Mouse (Mus musculus) embryonic facial prominence, embryonic 14.5 days (tissue): ENCODE measurements around the gene Alkbh3. TPM values are rescaled to one million over a fixed set of nuclear protein-coding genes. Genes with fewer than 3 reads are reported as not detected.
A peak's percentile ranks its signal among the peaks of the same experiment; 100 is the strongest.

Experiments used
- ATAC-seq: fragments of 200-750 bp; cut with Nextera tagmentation; 2 replicates; pipeline ENCODE4 v1.8.0; 2017; ENCODE audit warnings: low read depth, moderate number of reproducible peaks, moderate TSS enrichment
- DNase-seq: peaks from one replicate; pipeline ENCODE4 v3.0.0-alpha.2; 2015; ENCODE audit warnings: low spot score
- H3K27ac ChIP-seq: fragments of 300-500 bp; sonication (generic); replicated peaks from 2 replicates; pipeline ENCODE4 v1.5.1; 2014; ENCODE audit warnings: low read depth, mild to moderate bottlenecking, low read length, moderate library complexity
- H3K27me3 ChIP-seq: fragments of 300-500 bp; sonication (generic); replicated peaks from 2 replicates; pipeline ENCODE4 v1.6.1; 2014; ENCODE audit warnings: low read length; ENCODE audit not compliant: control insufficient read depth, insufficient read depth
- H3K36me3 ChIP-seq: fragments of 300-500 bp; sonication (generic); 2 replicates; pipeline ENCODE4 v1.6.1; 2014; ENCODE audit warnings: low read length, mixed read lengths; ENCODE audit not compliant: control insufficient read depth, insufficient read depth
- H3K4me1 ChIP-seq: fragments of 300-500 bp; sonication (generic); 2 replicates; pipeline ENCODE4 v1.6.1; 2014; ENCODE audit warnings: antibody characterized with exemption, low read length; ENCODE audit not compliant: control insufficient read depth, insufficient read depth
- H3K4me2 ChIP-seq: fragments of 300-500 bp; sonication (generic); 2 replicates; pipeline ENCODE4 v1.6.1; 2014; ENCODE audit warnings: low read depth, mild to moderate bottlenecking, low read length, moderate library complexity, mixed read lengths
- H3K4me3 ChIP-seq: fragments of 300-500 bp; sonication (generic); 2 replicates; pipeline ENCODE4 v1.5.1; 2014; ENCODE audit warnings: low read depth, mild to moderate bottlenecking, low read length
- H3K9ac ChIP-seq: fragments of 300-500 bp; sonication (generic); 2 replicates; pipeline ENCODE4 v1.6.1; 2014; ENCODE audit warnings: low read depth, mild to moderate bottlenecking, low read length, moderate library complexity, mixed read lengths
- H3K9me3 ChIP-seq: fragments of 300-500 bp; sonication (generic); 2 replicates; pipeline ENCODE4 v1.6.1; 2016; ENCODE audit warnings: low read length; ENCODE audit not compliant: control insufficient read depth
- WGBS: fragments of 180-500 bp; shearing (Covaris S2); extraction: QIAGEN DNeasy Blood & Tissue Kit; methylation state at CpG from one replicate; pipeline ENCODE4 v1.1.7; 2014; 5-methylcytosine and 5-hydroxymethylcytosine counted together
- polyA plus RNA-seq: library from polyadenylated mRNA; unstranded; fragments of >200 nt; fragmentation: Nextera tagmentation; extraction: Ambion mirVana; gene quantifications from 2 replicates; pipeline ENCODE4 v1.2.1, GENCODE M21; 2014

Alkbh3 gene
- 53.8 and 69.8 TPM in 2 replicates for polyA plus RNA-seq

GRCm38 (mm10) chr2:94010335-94011291 lies at the start of gene Alkbh3:
TSS of gene Alkbh3 (minus strand) at chr2:94010807.
- Histone ChIP-seq H3K4me2 (peak within 1 kb of the TSS; percentile 87), H3K4me1 (peaks cover 9% of the 10 kb centered on the region), H3K4me3 (peak within 1 kb of the TSS; percentile 91), H3K9me3 (no peaks in the 10 kb centered on the region; the same call in 1 of the 2 replicates), H3K27ac (peak within 1 kb of the TSS; percentile 35; the same call in 1 of the 2 replicates), H3K27me3 (no peaks in the 10 kb centered on the region), H3K9ac (peak within 1 kb of the TSS; percentile 91), H3K36me3 (peaks cover 25% of the 10 kb centered on the region)
- 7% methylated on average over 45 of the region's 47 CpGs for WGBS
- DNase-seq (peak; percentile 97), ATAC-seq (peak; percentile 100)

DNA sequence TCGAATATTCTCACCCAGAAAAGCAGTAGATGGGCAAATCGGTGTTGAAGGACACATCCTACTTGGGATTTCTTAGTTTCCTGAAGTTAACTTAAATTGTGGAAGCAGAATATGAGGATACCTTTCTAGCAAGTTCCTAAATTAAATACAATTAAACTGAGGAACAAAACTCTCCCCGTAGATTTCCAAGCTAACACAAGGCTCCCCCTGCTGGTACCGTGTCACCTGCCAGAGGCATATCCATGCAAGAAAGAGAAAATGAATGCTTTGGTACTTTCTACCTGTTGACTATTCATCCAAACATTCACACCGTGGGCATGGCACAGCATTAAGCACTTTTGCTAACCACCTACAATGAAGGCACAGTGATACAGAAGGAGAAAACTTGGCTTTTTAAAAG lies 48.9 kb upstream of the Alkbh3 start:
- Histone ChIP-seq H3K9me3 (no peaks in the 10 kb centered on the region), H3K4me3 (no peak overlapping the region), H3K27ac (no peak overlapping the region), H3K9ac (no peak overlapping the region), H3K4me1 (peaks cover 3% of the 10 kb centered on the region; the same call in 1 of the 2 replicates), H3K4me2 (no peak overlapping the region), H3K36me3 (0 out of 2 replicates have a peak, but pooled peaks cover 6% of the 10 kb centered on the region), H3K27me3 (no peaks in the 10 kb centered on the region)
- DNase-seq (no peak), ATAC-seq (no peak)
- WGBS: 68% methylated on average over 5 of the region's 5 CpGs

DNA sequence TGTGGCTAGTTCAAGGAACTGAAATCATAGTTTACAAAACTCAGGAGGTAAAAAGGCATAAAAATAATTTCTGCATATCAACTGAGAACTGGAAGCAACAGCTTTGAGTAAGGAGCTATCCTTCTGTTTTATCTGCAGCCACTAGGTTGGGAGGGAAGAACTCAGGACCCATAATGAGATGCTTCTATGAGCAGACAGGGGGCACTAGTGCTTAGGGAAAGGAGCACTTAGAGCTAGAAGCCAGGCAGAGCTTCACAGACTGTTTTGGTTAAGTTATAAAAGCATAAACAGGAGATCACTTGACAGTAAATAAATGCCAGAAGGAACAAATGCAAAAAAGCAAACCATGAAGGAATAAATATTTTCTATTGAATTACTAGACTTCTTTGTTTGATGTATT lies 44.2 kb upstream of the Alkbh3 start:
- ATAC-seq: peak; percentile 72; the same call in 1 of the 2 replicates
- no peak overlapping the region for H3K27ac ChIP-seq
- H3K36me3 ChIP-seq: peaks cover 6% of the 10 kb centered on the region; the same call in 1 of the 2 replicates
- H3K9me3 ChIP-seq: no peaks in the 10 kb centered on the region
- peaks cover 3% of the 10 kb centered on the region; the same call in 1 of the 2 replicates for H3K4me1 ChIP-seq
- no peak overlapping the region for H3K9ac ChIP-seq
- peak; percentile 83 for DNase-seq
- H3K4me3 ChIP-seq: no peak overlapping the region
- no peaks in the 10 kb centered on the region for H3K27me3 ChIP-seq
- no peak overlapping the region for H3K4me2 ChIP-seq

DNA sequence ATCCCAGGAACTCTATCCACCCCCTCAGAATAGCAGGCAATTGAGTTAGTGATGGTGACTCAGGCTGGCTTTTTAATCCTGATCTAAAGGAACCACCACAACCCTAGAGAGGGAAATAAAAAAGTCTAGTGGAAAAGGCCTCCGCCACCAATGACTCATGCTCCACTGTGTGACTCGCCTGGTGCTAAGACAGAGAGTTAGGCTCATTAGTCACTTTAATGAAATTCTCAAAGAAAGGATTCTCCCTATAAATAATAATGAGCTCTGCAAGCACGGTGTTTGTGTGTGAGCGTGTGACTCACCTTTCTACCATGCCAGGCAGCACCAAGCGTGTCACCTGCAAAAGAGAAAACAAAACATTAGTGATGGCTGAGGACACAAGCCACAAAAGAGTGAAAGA lies 41.3 kb upstream of the Alkbh3 start:
- no peaks in the 10 kb centered on the region for H3K27me3 ChIP-seq
- DNase-seq: no peak
- H3K4me2 ChIP-seq: no peak overlapping the region
- H3K9ac ChIP-seq: no peak overlapping the region
- ATAC-seq: no peak
- no peaks in the 10 kb centered on the region for H3K9me3 ChIP-seq
- H3K36me3 ChIP-seq: peaks cover 6% of the 10 kb centered on the region; the same call in 1 of the 2 replicates
- no peak overlapping the region for H3K27ac ChIP-seq
- 90% methylated on average over 5 of the region's 5 CpGs for WGBS
- H3K4me1 ChIP-seq: peaks cover 3% of the 10 kb centered on the region; the same call in 1 of the 2 replicates
- H3K4me3 ChIP-seq: no peak overlapping the region

- Histone ChIP-seq H3K9ac (no peak overlapping the region), H3K9me3 (no peaks in the 10 kb centered on the region), H3K27me3 (no peaks in the 10 kb centered on the region), H3K27ac (no peak overlapping the region), H3K4me3 (no peak overlapping the region), H3K36me3 (peaks cover 6% of the 10 kb centered on the region; the same call in 1 of the 2 replicates), H3K4me1 (peaks cover 3% of the 10 kb centered on the region; the same call in 1 of the 2 replicates), H3K4me2 (no peak overlapping the region)
- ATAC-seq (no peak), DNase-seq (no peak)
- 98% methylated on average over 3 of the region's 3 CpGs for WGBS
These were observed 40.3 kb upstream of the Alkbh3 start for GRCm38 (mm10) chr2:94050901-94051300.

DNA sequence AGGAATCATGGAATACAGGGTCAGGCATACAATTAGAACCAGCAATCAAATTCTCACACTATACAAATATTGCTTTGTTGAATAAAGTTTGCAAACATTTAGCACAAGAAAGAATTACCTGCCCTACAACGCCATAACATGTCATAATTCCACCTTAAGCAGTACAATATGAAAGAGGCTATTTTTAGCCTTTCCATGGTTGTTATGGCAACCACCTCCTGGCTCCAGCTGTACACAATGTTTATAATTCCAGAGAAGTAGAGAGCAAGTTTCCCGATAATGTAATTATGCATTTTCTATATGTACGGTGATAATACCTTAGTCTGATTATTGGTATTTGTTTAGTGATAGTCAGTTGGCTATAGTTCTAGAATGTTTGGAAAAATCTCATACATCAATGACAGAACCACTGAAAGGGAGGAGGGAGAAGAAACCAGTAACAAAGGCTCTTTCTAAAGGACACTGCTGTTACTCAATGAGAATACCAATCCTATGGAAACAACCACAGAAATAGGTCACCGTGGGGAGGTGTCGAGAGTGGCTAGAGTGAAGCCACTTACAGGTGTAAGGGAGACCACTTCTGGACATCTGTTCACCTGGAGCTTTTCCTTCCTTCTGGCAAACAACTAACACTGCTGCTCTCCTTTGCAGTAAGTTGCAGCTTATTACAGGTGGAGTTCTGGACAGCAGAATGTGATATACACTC lies 39.0 kb upstream of the Alkbh3 start:
- ATAC-seq (peak; percentile 66; the same call in 1 of the 2 replicates), DNase-seq (peak; percentile 22)
- Histone ChIP-seq H3K4me3 (no peak overlapping the region), H3K4me1 (no peaks in the 10 kb centered on the region), H3K9me3 (no peaks in the 10 kb centered on the region), H3K36me3 (peaks cover 6% of the 10 kb centered on the region; the same call in 1 of the 2 replicates), H3K27ac (no peak overlapping the region), H3K4me2 (no peak overlapping the region), H3K27me3 (no peaks in the 10 kb centered on the region), H3K9ac (no peak overlapping the region)
- 59% methylated on average over 5 of the region's 5 CpGs for WGBS

GRCm38 (mm10) chr2:94048733-94049470 lies 38.3 kb upstream of the Alkbh3 start:
- no peaks in the 10 kb centered on the region for H3K4me1 ChIP-seq
- ATAC-seq (no peak), DNase-seq (no peak)
- H3K9me3 ChIP-seq: no peaks in the 10 kb centered on the region
- no peaks in the 10 kb centered on the region for H3K27me3 ChIP-seq
- no peak overlapping the region for H3K9ac ChIP-seq
- 65% methylated on average over 5 of the region's 5 CpGs for WGBS
- H3K27ac ChIP-seq: no peak overlapping the region
- H3K36me3 ChIP-seq: peaks cover 6% of the 10 kb centered on the region; the same call in 1 of the 2 replicates
- no peak overlapping the region for H3K4me3 ChIP-seq
- H3K4me2 ChIP-seq: no peak overlapping the region

DNA sequence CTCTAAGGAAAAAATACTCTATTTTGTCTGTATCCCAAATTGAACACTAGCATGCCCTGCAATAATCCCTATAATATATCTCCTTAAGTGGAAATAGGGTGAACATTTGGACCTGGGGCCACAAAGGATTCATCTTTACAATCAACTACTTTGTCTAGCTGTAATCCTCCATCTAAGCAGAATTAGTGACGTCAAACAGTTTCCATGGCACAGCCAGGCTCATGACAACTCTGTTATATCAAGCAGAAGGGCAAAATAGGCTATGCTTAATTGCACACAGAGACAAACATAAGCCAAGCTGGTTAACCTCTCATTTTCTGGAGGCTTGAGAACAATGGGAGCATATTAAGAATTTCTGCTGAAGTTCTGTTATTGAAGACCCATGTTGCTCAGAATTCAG lies 37.7 kb upstream of the Alkbh3 start:
- DNase-seq: no peak
- Histone ChIP-seq H3K4me2 (no peak overlapping the region), H3K4me1 (no peaks in the 10 kb centered on the region), H3K9ac (no peak overlapping the region), H3K27me3 (no peaks in the 10 kb centered on the region), H3K36me3 (peaks cover 6% of the 10 kb centered on the region; the same call in 1 of the 2 replicates), H3K27ac (no peak overlapping the region), H3K4me3 (no peak overlapping the region), H3K9me3 (no peaks in the 10 kb centered on the region)
- 56% methylated on average over 1 of the region's 1 CpGs for WGBS
- no peak for ATAC-seq
